Mouse (Mus musculus) embryo, embryonic 11.5 days (tissue): ENCODE measurements at regions not wholly inside any gene's neighbourhood (a gene's known extent, or its start where the extent isn't known, plus 50 kb on each side); places are given as distances from the start of the nearest gene placed in this dataset.

Source experiments
- DNase-seq: peaks from one replicate; pipeline ENCODE4 v3.0.0-alpha.2; 2012; ENCODE audit warnings: low read depth, low spot score

DNA sequence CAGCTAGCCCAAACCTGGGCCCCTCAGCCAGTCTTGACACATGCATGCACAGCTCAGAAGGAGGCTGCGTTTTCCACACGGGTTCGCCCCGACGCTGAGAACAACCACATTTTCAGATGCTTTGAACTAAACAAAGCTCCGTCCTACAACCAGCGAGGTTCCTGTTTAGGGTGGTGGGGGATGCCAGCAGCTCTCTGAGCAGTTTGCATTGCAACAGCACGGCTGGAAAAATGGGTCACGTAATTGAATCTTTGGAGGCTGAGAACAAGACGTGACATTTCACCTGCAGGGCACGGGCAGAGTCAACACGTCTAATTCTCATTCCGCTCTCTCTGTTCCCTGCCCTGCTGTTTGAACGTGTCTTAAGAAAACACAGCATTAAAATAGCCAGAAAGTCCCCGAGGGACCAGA lies 119.2 kb downstream of the Syk start:
- no peak for DNase-seq

DNA sequence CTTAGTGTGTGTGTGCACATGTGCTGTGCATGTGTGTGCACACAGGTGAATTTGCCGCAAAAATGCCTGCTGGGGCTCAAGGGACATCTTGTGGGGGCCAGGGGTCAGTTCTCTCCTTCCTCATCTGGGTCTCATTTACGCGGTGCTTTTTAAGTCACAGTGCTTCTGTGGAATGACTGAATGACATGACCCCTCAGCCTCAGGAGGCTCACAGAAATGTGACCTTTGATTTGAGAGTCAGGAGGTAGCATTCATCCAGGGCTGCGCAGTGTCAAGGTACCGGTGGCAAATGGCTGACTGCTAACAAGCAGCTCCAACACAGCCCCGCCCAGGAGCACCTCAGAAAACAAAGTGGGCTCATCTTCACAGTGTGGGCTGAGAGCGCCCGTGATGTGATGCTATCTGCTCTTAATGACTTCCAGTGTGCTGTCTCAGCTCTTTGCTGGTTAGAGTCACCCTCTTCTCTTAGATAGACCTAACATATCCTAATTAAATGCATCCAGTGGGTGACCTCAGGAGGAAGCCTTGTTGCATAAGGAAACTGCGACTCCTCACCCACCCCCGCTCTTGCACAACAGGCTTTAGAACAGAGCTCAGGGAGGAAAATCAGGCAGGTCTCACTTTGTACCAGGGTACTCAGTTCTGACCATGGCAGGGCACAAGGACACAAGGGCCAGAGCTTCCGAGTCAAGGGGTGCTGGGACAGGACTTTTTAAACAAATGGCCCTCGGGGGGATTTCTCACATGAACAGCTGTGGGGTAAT lies 120.6 kb downstream of the Syk start:
- DNase-seq = peak; percentile 38

DNA sequence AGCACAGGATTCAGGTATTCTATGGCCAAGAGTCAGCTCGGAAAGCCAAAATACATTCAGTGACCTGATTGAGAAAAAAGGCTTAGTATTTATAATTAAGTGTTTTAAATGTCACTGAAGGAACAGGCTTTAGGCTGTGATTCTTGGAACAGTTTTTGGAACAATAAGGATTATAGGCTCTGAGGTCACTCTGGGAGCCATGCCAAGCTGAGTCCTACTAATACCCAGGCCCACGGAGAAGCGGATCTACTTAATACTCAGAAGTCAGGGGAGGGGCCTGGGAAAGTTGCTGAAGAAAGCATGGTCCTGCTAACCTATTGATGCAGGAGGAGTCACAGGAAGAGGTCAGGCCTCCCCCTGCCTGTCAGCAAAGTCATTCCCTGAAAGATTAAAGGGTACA lies 121.7 kb downstream of the Syk start:
- no peak for DNase-seq

DNA sequence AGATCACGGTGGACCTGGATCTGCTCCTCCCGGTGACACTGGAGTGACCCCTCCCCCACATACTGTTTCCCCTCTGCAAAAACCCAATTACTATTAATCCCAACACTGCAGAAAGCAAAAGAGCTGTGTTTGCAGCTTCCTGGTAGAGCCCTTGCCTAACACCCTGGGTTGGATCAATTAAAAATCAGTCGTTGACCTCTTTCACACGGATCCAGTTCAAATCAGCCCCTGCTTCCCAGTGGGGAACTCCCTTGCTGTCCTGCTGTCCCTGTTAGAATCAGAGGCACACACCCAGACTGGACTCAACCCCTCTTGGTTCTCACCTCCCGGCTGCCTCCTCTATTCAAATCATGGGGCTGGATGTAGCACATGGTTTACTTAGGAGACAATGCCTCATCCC lies 126.6 kb downstream of the Syk start:
- no peak for DNase-seq

DNA sequence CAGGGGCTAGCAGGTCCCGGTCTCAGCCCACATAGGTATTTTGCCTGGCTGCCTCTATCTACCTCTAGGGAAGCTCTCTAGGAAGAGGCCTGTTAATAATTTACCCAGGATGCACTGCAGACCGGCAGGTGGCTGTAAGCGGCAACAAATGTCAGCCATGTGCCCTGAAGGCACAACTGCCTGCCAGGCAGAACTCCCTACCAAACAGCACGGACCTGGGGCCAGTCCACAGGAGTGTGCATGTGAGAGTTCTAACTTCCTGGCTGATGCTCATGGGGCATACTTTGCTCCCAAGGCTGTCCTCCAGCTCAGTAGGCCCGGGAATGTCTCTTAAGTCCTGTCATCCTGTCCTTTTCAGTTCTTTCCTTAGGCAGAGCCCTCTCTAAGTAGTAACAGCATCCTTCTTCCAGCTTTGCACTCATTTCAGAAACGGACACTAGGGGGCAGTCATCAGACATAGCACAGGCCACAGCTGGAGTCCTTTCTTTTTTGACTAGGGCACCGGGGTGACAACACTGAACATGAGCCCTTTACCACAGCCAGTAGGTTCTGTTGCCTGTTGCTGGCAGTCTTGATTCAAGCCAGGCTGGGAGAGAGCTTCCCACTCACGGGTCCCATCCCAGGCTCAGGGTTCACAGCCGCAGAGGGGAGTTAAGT lies 128.9 kb downstream of the Syk start:
- peak; percentile 81 for DNase-seq

DNA sequence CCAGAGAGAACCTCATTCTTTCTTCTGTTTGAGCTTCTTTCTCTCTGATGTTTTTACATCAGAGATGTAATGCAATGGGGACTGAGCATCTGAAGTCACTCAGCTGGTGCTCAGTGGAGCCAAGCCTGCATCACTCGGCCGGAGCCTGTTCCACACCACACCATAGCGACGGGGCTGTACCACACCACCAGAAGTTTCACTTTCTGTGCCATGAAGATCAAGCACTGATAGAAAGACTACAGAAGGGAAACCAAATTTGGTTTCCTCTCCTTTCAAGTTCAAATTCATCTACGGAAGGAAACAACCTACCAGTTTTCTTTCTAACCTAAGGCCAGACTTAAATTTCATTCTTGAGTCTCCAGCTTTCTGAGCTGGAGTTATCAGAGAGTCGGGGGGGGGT lies 138.5 kb downstream of the Syk start:
- DNase-seq = no peak

DNA sequence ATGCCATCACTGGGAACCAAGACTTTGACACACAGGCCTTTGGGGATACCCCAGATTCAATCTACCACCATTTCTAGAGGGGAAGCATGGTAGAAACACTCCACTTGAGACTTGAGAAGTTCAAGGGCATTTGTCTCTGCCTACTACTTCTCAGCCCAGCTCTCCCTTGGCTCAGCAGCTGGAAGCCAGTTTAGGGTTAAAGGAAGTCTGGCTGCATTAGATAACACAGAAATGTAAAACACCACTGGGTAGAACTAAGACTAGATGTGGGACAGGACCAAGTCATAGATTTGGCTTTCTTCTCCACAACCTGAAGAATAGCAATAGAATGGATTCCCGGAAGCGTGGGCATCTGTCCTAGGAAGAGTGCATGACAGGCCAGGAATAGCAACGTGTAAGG lies 139.7 kb downstream of the Syk start:
- no peak for DNase-seq

DNA sequence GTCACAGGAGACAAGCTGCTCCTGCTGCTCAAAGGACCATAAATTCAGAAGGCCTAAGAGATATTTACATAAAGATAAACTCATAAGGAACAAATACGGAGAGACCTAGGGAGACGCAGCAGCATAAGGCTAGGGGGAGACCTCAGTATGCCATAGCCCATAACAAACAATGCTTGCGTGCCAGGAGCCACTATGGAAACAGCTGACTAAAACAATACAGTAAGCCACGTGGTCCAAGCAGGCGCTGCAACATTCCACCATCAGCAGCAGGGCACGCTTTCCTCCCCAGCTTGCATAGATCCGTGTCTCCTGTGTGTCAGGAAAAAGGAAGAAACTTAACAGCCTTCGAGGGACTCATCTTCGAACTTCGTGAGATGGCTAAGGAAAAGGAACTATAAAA lies 143.1 kb downstream of the Syk start:
- no peak for DNase-seq

DNA sequence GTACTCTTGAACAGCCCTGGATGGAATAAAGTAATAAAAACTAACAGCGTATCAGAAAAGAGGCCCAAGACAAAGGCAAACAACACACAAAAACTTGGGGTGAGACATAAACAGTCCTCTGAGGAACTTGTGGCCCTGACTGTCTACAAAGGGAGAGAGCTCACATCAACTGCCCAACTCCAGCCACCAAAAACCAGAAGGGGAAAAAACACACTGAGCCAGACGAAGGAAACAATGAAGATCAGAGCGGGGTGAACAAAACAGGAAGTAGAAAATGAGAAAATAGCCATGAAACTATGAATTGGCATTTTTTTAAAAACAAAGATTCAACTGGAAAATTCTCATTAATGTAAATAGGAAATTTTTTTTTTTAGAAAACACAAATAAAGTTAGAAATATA lies 143.6 kb downstream of the Syk start:
- no peak for DNase-seq

DNA sequence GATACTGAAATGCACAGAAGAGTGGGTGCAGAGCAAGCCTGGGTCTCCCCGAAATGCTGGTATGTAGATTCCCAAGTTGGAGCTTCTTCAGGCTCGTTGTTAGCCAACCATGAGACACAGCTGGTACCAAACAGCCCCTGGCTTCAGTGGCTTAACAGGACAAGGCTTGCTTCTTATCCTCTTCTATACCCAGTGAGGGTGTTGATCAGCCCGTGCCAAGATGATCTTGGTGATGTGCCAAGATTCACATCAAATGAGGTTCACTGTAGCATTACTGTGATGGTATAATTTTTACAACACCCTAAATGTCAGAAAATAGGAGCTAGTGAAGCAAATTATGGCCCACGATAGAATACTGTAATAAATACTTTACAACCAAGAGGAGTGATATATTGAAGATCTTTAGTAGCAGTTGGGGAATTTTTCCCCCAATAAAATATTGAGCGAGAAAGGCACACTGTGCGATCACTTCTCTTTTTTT lies 152.5 kb downstream of the Syk start:
- no peak for DNase-seq

DNA sequence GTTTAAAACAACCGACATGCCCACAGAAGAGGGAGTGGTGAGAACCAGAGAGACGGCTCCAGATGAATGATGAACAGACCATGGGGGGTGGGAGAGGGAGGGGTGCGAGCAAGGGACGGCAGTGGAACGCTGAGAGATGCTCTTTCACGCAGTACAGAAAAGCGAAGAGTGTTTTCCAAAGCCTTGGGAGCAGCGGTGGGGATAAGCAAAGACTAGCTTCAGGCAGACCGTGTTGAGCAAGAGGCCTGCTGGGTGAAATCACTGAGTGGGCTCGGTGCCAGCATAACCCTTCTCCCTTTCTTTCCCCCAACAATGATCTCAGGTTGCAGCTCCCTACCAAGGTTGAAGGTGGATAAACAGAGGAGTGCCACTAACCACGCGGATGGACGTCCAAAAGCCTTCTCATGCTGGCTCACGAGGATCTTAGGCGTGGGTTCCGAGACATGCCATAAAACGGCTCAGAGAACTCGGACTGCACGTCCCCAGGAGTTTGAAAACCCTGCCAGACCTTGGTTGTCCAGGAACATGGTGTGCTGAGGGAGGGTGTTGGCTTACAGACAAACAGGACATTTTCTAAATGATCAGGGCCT lies 153.1 kb downstream of the Syk start:
- DNase-seq = no peak

DNA sequence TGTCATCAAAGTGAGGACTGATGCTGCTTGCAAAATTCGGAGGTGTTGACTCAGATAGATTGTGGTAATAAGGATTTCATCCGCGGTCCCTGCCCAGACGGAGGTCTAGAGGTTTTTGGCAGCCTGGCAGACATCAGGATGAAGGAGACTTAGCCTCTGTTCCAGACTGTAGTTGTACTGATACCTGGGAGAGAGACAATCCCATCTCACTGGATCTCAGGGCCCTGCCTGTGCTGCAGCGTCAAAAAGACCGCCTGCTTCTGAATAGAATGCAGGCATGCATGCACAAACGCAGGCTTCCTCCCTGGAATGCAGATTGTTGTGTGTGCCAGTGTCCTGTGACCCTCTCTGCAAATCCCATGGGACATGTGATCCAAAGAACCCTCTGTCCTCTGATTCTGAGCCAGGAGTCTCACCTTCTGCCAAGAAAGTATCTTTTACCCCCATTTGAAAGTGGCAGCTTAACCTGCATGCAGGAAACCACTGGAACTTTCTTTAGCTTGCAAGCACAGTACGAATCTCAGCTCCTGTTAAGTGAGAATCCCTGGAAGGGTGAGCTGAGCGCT lies 155.2 kb downstream of the Syk start:
- no peak for DNase-seq

DNA sequence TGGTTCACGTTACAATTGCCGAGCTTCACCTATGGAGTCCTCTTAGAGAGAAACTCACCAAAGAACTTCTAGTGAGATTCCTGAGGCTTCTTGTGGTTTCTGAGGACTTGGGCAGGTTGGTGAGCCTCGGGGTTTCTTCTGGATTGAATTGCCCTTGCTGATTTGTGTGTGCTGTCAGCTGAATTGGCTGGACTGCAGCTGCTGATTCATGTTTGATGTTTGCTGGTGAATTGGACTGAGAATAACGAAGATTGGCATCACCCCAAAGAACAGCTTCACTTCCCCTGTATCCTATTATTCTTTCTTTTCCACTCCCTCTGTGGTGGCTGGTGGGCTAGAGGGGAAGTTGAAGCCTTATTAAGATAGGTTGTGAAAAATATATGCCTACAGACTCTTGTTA lies 158.4 kb downstream of the Syk start:
- DNase-seq = no peak

DNA sequence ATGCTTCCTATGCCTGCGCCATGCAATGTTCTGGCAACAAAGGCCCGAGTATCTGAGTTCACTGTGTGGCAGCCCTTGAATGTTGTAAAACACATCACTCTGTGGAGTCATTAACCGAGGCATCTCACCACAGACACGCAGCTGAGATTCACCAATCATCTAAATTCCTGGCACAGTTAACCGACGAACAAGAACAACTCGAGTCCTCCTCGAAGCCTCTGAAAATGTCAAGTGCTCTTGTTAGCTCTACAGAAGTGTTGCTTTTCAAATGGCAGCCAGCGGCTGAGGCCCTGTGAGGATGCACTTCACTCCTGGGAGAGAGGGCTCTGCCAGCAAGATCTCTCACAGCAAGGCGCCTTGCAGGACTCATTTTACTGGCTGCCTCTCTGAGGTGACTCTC lies 173.0 kb downstream of the Syk start:
- DNase-seq = no peak

DNA sequence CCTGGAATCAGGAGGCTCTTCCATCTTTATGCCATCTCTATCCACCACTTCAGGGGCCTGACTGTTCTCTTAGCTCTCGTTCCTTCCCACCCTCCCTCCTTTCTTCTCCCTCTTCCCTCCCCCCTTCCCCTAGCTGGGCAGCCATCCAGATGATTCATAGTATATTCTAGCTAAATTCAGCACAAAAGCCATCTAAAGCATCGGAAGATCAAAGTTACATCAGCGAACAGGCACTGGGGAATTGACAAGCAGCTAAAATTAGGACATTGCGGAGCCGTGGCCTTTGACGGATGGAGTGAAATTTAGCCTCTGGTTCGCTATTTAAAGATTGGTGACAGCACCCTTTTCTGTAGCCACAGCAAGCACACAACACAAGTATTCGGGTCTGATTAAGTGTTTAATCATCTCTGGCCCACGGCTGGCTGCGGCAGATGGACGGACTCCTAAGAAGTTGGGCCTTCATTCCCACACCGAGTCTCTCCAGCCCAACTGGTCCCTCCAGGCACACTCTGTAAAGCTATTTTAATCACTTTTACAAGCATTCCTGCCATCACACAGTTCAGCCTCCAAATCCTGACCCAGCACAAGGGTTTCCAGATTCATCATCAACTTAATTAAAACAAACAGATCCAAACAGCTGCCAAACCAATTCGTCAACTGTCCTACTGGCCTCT lies 163.8 kb downstream of the Auh start:
- peak; percentile 26 for DNase-seq

DNA sequence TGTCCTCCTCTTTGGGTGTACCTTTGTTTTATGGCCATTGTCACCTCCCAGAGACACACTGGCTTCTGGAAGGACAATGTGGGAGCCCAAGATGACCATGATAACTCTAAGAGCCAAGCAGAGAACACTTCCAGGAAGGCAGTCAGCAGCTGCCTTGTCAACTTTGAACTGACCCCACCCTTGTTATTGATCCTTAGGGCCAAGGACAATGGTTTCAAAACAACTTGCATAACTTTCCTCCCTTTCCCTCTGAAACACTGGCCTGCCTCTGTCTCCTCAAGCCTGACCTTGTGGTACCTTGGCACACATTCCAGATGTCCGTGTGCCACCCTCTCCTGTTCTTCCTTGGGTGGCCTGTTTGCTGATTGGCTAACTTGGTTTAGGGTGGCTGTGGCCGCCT lies 163.2 kb downstream of the Auh start:
- no peak for DNase-seq

DNA sequence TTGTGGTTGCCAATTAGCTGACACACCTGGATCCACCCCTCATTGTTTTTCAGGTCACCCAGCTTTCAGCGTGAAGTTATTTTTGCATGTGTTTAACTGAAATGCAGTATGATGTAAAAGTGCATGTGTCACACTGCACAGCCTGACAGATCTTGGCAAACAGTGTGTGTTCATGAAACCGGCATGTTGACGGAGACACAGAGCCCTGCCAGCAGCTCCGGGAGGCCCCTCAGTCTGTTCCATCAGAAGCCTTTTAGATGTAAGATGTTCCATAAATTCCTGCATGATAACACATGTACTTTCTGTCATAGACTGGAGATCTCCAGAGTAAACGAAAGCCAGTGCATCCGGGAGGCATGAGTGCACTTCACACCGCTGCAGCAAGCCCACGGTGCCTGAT lies 159.5 kb downstream of the Auh start:
- DNase-seq = no peak

DNA sequence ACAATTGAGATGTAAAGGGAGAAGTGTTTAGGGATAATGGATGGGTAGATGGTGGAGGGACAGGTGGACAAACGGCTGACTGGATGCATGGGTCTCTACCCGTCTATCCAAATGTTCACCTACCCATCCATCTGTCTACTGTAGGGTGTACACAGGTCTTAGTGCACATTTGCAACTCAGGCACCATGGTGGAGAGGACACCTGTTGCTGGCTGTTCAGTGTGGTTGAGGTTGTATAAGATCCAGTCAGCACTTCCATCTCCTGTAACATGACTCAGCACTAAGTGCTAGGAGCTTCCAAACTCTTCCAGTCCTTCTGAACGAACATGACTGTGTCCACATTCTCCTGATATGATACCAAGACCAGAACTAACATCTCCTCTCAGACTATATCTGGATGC lies 158.0 kb downstream of the Auh start:
- no peak for DNase-seq

DNA sequence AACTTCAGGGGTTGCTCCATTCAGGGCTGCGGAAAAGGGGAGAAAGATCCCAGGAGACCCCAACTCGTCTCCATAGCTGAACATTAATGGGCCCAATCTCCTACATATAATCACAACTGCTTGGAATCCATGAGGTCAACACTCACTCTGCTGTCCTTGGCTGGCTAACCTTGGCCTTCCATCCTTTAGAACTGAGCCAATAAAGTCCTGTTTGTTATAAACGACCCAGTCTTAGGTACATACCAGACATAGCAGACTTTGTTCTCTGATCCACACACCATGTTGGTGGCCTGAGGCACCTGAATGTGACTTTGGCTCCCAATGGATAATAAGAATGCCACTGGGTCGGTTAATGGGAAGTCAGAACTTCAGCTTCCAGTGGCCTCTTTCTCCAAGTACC lies 157.4 kb downstream of the Auh start:
- DNase-seq = no peak

DNA sequence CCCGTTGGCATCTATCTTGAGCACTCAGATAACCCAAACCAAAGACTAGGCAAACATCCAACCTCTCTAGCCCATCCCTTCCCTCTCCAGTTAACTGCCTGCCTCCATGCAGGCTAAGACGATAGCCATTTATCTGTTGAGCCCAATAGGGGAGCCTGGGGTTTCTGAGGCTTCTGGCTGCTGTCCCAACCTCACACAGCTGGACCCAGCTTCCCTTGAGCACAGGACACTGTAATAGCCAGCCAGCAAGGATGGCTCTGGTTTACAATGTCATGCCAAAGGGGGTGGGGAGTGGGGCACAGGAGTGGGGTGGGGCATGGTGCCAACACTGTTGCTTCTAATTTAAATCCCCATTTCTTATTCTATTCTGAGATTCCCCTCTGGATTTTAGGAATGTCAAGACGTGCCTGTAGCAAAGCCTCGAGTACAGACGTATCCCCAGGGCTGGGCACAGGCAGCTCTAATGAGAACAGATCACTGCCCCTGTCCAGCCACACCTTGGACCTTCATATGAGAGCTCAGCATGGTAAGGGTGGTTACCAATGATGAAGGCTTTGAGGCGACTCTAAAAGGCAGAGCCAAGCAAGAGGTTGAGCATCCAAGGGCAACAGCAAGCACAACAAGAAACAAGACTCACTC lies 152.0 kb downstream of the Auh start:
- DNase-seq = no peak

DNA sequence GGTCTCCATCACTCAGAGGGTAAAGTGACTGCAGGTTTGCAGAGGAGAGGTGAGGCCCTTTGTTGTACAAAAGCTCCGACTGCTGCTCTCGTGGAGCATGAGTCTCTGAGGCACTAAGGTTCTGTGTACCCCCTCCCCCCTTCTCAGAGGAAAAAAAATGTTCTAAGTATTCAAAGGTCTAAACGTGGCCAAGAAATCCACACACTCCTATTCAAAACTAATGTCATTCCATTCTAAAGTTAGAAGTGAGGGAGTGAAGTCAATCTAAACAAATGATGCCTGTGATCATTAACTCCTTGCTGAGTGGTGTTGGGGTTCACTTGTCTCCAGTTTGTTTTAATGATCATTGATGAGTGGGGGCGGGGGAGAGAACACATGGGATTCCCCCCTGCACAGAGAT lies 150.6 kb downstream of the Auh start:
- DNase-seq = no peak
